Mouse (Mus musculus) kidney, embryonic 15.5 days (tissue): ENCODE measurements around the gene Pde10a. TPM values are rescaled to one million over a fixed set of nuclear protein-coding genes. Genes with fewer than 3 reads are reported as not detected.

Experiments
- ATAC-seq: fragments of 200-750 bp; cut with Nextera tagmentation; replicated peaks from 2 replicates; pipeline ENCODE4 v1.8.0; 2017; ENCODE audit warnings: moderate TSS enrichment; ENCODE audit not compliant: low FRiP score
- H3K27ac ChIP-seq: fragments of 300-500 bp; sonication (generic); 2 replicates; pipeline ENCODE4 v1.5.1; 2015; ENCODE audit warnings: mild to moderate bottlenecking, inconsistent platforms
- H3K27me3 ChIP-seq: fragments of 300-500 bp; sonication (generic); 2 replicates; pipeline ENCODE4 v1.6.1; 2015; ENCODE audit warnings: inconsistent platforms
- H3K36me3 ChIP-seq: fragments of 300-500 bp; sonication (generic); 2 replicates; pipeline ENCODE4 v1.6.1; 2015; ENCODE audit warnings: inconsistent platforms
- H3K4me1 ChIP-seq: fragments of 300-500 bp; sonication (generic); 2 replicates; pipeline ENCODE4 v1.6.1; 2015; ENCODE audit warnings: inconsistent platforms
- H3K4me2 ChIP-seq: fragments of 300-500 bp; sonication (generic); 2 replicates; pipeline ENCODE4 v1.6.1; 2015; ENCODE audit warnings: moderate library complexity, mild to moderate bottlenecking, inconsistent platforms
- H3K4me3 ChIP-seq: fragments of 300-500 bp; sonication (generic); replicated peaks from 2 replicates; pipeline ENCODE4 v1.5.1; 2015; ENCODE audit warnings: mild to moderate bottlenecking, inconsistent platforms
- H3K9ac ChIP-seq: fragments of 300-500 bp; sonication (generic); 2 replicates; pipeline ENCODE4 v1.6.1; 2015; ENCODE audit warnings: mild to moderate bottlenecking, inconsistent platforms
- H3K9me3 ChIP-seq: fragments of 300-500 bp; sonication (generic); replicated peaks from 2 replicates; pipeline ENCODE4 v1.6.1; 2016; ENCODE audit warnings: inconsistent platforms
- WGBS: fragments of 180-500 bp; shearing (Covaris S2); methylation state at CpG from one replicate; pipeline ENCODE4 v1.1.7; 2015; ENCODE audit warnings: mixed read lengths; 5-methylcytosine and 5-hydroxymethylcytosine counted together
- polyA plus RNA-seq: library from polyadenylated mRNA; unstranded; fragments of >200 nt; fragmentation: Nextera tagmentation; extraction: Ambion mirVana; gene quantifications from 2 replicates; pipeline ENCODE4 v1.2.1, GENCODE M21; 2015

Pde10a gene
- polyA plus RNA-seq, 1 experiment from 2014 or later, result 2.2 TPM

- H3K9ac ChIP-seq, result no peak overlapping the region
- no peak overlapping the region for H3K27ac ChIP-seq
- no peak overlapping the region for H3K4me3 ChIP-seq
- H3K4me1 ChIP-seq, result no peaks in the 10 kb centered on the region
- no peaks in the 10 kb centered on the region for H3K9me3 ChIP-seq
- WGBS, result 81% methylated on average over 11 of the region's 11 CpGs
- ATAC-seq, result no peak
- H3K36me3 ChIP-seq, result no peaks in the 10 kb centered on the region
- H3K4me2 ChIP-seq, result no peak overlapping the region
- no peaks in the 10 kb centered on the region for H3K27me3 ChIP-seq
Measured at GRCm38 (mm10) chr17:8775571-8776161, 250.5 kb downstream of the Pde10a start.

GRCm38 (mm10) chr17:8777710-8778109 is 252.5 kb downstream of the Pde10a start:
- Histone ChIP-seq H3K36me3 (no peaks in the 10 kb centered on the region), H3K4me3 (no peak overlapping the region), H3K4me2 (no peak overlapping the region), H3K4me1 (no peaks in the 10 kb centered on the region), H3K27me3 (no peaks in the 10 kb centered on the region), H3K27ac (no peak overlapping the region), H3K9ac (no peak overlapping the region), H3K9me3 (no peaks in the 10 kb centered on the region)
- 89% methylated on average over 6 of the region's 6 CpGs for WGBS
- no peak for ATAC-seq

GRCm38 (mm10) chr17:8778839-8779238 is 253.7 kb downstream of the Pde10a start:
- WGBS, result 63% methylated on average over 5 of the region's 5 CpGs
- Histone ChIP-seq H3K27me3 (no peaks in the 10 kb centered on the region), H3K9ac (no peak overlapping the region), H3K4me1 (no peaks in the 10 kb centered on the region), H3K9me3 (no peaks in the 10 kb centered on the region), H3K27ac (no peak overlapping the region), H3K4me3 (no peak overlapping the region), H3K36me3 (no peaks in the 10 kb centered on the region), H3K4me2 (no peak overlapping the region)
- ATAC-seq, result no peak

GRCm38 (mm10) chr17:8780484-8780883 is 255.3 kb downstream of the Pde10a start:
- Histone ChIP-seq H3K9me3 (no peaks in the 10 kb centered on the region), H3K9ac (no peak overlapping the region), H3K27me3 (no peaks in the 10 kb centered on the region), H3K27ac (no peak overlapping the region), H3K4me2 (no peak overlapping the region), H3K4me1 (no peaks in the 10 kb centered on the region), H3K4me3 (no peak overlapping the region), H3K36me3 (no peaks in the 10 kb centered on the region)
- WGBS, result 82% methylated on average over 4 of the region's 4 CpGs
- no peak for ATAC-seq

- H3K9me3 ChIP-seq, result no peaks in the 10 kb centered on the region
- no peak overlapping the region for H3K9ac ChIP-seq
- H3K27ac ChIP-seq, result no peak overlapping the region
- H3K36me3 ChIP-seq, result no peaks in the 10 kb centered on the region
- no peaks in the 10 kb centered on the region for H3K4me1 ChIP-seq
- H3K4me3 ChIP-seq, result no peak overlapping the region
- no peaks in the 10 kb centered on the region for H3K27me3 ChIP-seq
- no peak for ATAC-seq
- H3K4me2 ChIP-seq, result no peak overlapping the region
- 85% methylated on average over 2 of the region's 2 CpGs for WGBS
Measured at GRCm38 (mm10) chr17:8781040-8781439, 255.9 kb downstream of the Pde10a start.

- Histone ChIP-seq H3K27ac (no peak overlapping the region), H3K9ac (no peak overlapping the region)
- WGBS, result 73% methylated on average over 1 of the region's 1 CpGs
Measured at GRCm38 (mm10) chr17:8781576-8781975, 256.4 kb downstream of the Pde10a start.

GRCm38 (mm10) chr17:8785908-8786307 is 260.7 kb downstream of the Pde10a start:
- no peak for ATAC-seq
- Histone ChIP-seq H3K4me1 (peaks cover 5% of the 10 kb centered on the region; the same call in 1 of the 2 replicates), H3K27me3 (no peaks in the 10 kb centered on the region), H3K9ac (no peak overlapping the region), H3K4me3 (no peak overlapping the region), H3K9me3 (no peaks in the 10 kb centered on the region), H3K4me2 (no peak overlapping the region), H3K27ac (no peak overlapping the region), H3K36me3 (no peaks in the 10 kb centered on the region)
- 93% methylated on average over 6 of the region's 6 CpGs for WGBS

More at GRCm38 (mm10) chr17:8781576-8781975, 256.4 kb downstream of the Pde10a start:
- Histone ChIP-seq H3K36me3 (no peaks in the 10 kb centered on the region), H3K9me3 (no peaks in the 10 kb centered on the region), H3K4me1 (no peaks in the 10 kb centered on the region), H3K4me2 (no peak overlapping the region), H3K4me3 (no peak overlapping the region), H3K27me3 (no peaks in the 10 kb centered on the region)
- ATAC-seq, result no peak

- ATAC-seq, result no peak
- H3K27me3 ChIP-seq, result no peaks in the 10 kb centered on the region
- H3K9ac ChIP-seq, result no peak overlapping the region
- 94% methylated on average over 4 of the region's 4 CpGs for WGBS
- H3K4me1 ChIP-seq, result peaks cover 5% of the 10 kb centered on the region; the same call in 1 of the 2 replicates
- no peaks in the 10 kb centered on the region for H3K9me3 ChIP-seq
- no peaks in the 10 kb centered on the region for H3K36me3 ChIP-seq
- H3K4me3 ChIP-seq, result no peak overlapping the region
- no peak overlapping the region for H3K4me2 ChIP-seq
- H3K27ac ChIP-seq, result no peak overlapping the region
Measured at GRCm38 (mm10) chr17:8786484-8786883, 261.3 kb downstream of the Pde10a start.

- Histone ChIP-seq H3K4me3 (no peak overlapping the region), H3K27ac (no peak overlapping the region), H3K27me3 (peaks cover 7% of the 10 kb centered on the region; the same call in 1 of the 2 replicates), H3K9ac (no peak overlapping the region), H3K9me3 (no peaks in the 10 kb centered on the region), H3K4me2 (no peak overlapping the region), H3K36me3 (no peaks in the 10 kb centered on the region), H3K4me1 (peaks cover 5% of the 10 kb centered on the region; the same call in 1 of the 2 replicates)
- 33% methylated on average over 8 of the region's 8 CpGs for WGBS
- no peak for ATAC-seq
Measured at GRCm38 (mm10) chr17:8787762-8788161, 262.6 kb downstream of the Pde10a start.

- H3K36me3 ChIP-seq, result no peaks in the 10 kb centered on the region
- H3K27ac ChIP-seq, result no peak overlapping the region
- H3K27me3 ChIP-seq, result peaks cover 23% of the 10 kb centered on the region
- H3K4me2 ChIP-seq, result no peak overlapping the region
- no peak overlapping the region for H3K9ac ChIP-seq
- H3K9me3 ChIP-seq, result no peaks in the 10 kb centered on the region
- no peak for ATAC-seq
- H3K4me1 ChIP-seq, result peaks cover 5% of the 10 kb centered on the region; the same call in 1 of the 2 replicates
- no peak overlapping the region for H3K4me3 ChIP-seq
- WGBS, result 87% methylated on average over 4 of the region's 4 CpGs
Measured at GRCm38 (mm10) chr17:8791561-8791960, 266.4 kb downstream of the Pde10a start.

- Histone ChIP-seq H3K9me3 (no peaks in the 10 kb centered on the region), H3K27ac (no peak overlapping the region), H3K4me1 (peaks cover 3% of the 10 kb centered on the region; the same call in 1 of the 2 replicates), H3K4me3 (no peak overlapping the region), H3K9ac (no peak overlapping the region), H3K36me3 (no peaks in the 10 kb centered on the region), H3K4me2 (no peak overlapping the region), H3K27me3 (peaks cover 29% of the 10 kb centered on the region)
- no peak for ATAC-seq
- 47% methylated on average over 7 of the region's 7 CpGs for WGBS
Measured at GRCm38 (mm10) chr17:8792611-8793010, 267.4 kb downstream of the Pde10a start.

- H3K4me3 ChIP-seq, result no peak overlapping the region
- no peak overlapping the region for H3K27ac ChIP-seq
- no peak overlapping the region for H3K4me2 ChIP-seq
- H3K9ac ChIP-seq, result no peak overlapping the region
- WGBS, result 23% methylated on average over 2 of the region's 2 CpGs
- ATAC-seq, result no peak
- H3K9me3 ChIP-seq, result no peaks in the 10 kb centered on the region
- peaks cover 67% of the 10 kb centered on the region for H3K27me3 ChIP-seq
- peaks cover 23% of the 10 kb centered on the region for H3K4me1 ChIP-seq
- no peaks in the 10 kb centered on the region for H3K36me3 ChIP-seq
Measured at GRCm38 (mm10) chr17:8797624-8798023, 272.5 kb downstream of the Pde10a start.
